Mouse (Mus musculus) naive thymus-derived CD4-positive, alpha-beta T cell, adult 2 months (primary cell): ENCODE measurements around the gene Rad9a.

Source experiments
- DNase-seq: peaks from one replicate; pipeline ENCODE4 v3.0.0-alpha.2; 2011; ENCODE audit warnings: low read depth

The Rad9a gene

GRCm38 (mm10) chr19:4218293-4218692 is 16.8 kb upstream of the Rad9a start:
- DNase-seq, result peak; percentile 22

- no peak for DNase-seq
These were observed 16.4 kb upstream of the Rad9a start for GRCm38 (mm10) chr19:4217855-4218254.

GRCm38 (mm10) chr19:4217140-4217539 is 15.7 kb upstream of the Rad9a start:
- DNase-seq, result no peak

GRCm38 (mm10) chr19:4216041-4216685 is 14.7 kb upstream of the Rad9a start:
- peak; percentile 22 for DNase-seq

- DNase-seq, result peak; percentile 35
These were observed 14.0 kb upstream of the Rad9a start for GRCm38 (mm10) chr19:4215451-4215840.

GRCm38 (mm10) chr19:4214771-4215450 is 13.4 kb upstream of the Rad9a start:
- DNase-seq, result peak; percentile 46

GRCm38 (mm10) chr19:4214071-4214770 is 12.8 kb upstream of the Rad9a start, which contains the start of the genes Clcf1 and AC109138.7:
Clcf1 (plus strand) TSS chr19:4214238.
AC109138.7 (plus strand) TSS chr19:4214357.
- DNase-seq, result peak; percentile 90

GRCm38 (mm10) chr19:4213524-4213974 is 12.1 kb upstream of the Rad9a start:
- DNase-seq, result no peak

GRCm38 (mm10) chr19:4211891-4212588 is 10.6 kb upstream of the Rad9a start:
- no peak for DNase-seq

- no peak for DNase-seq
These were observed 7.1 kb upstream of the Rad9a start for GRCm38 (mm10) chr19:4208563-4208962.

- DNase-seq, result peak; percentile 79
These were observed 5.5 kb upstream of the Rad9a start for GRCm38 (mm10) chr19:4206971-4207370.

- DNase-seq, result peak; percentile 63
These were observed 3.4 kb upstream of the Rad9a start for GRCm38 (mm10) chr19:4204889-4205288.

GRCm38 (mm10) chr19:4203604-4204326 is 2.3 kb upstream of the Rad9a start:
- peak; percentile 76 for DNase-seq

- peak; percentile 71 for DNase-seq
These were observed 1.7 kb upstream of the Rad9a start for GRCm38 (mm10) chr19:4203148-4203547.

GRCm38 (mm10) chr19:4202149-4202548 is 687 bp upstream of the Rad9a start:
- no peak for DNase-seq

- no peak for DNase-seq
These were observed 4.3 kb downstream of the Rad9a start for GRCm38 (mm10) chr19:4197180-4197579.

- DNase-seq, result no peak
These were observed 4.9 kb downstream of the Rad9a start for GRCm38 (mm10) chr19:4196548-4196947.

- no peak for DNase-seq
These were observed 5.4 kb downstream of the Rad9a start for GRCm38 (mm10) chr19:4196048-4196447.

- DNase-seq, result no peak
These were observed 6.4 kb downstream of the Rad9a start for GRCm38 (mm10) chr19:4194776-4195650.

- DNase-seq, result peak; percentile 44
These were observed 7.3 kb downstream of the Rad9a start for GRCm38 (mm10) chr19:4194021-4194724.
